Mouse (Mus musculus) central nervous system, embryonic 11.5 days (tissue): ENCODE measurements around the gene Fbxl22. TPM values are rescaled to one million over a fixed set of nuclear protein-coding genes. Genes with fewer than 3 reads are reported as not detected.

ENCODE experiments used
- polyA plus RNA-seq: library from polyadenylated mRNA; depleted of rRNA; stranded (reverse); fragments of >200 nt; gene quantifications from 2 replicates; pipeline ENCODE4 v1.2.3, GENCODE M21; 2012; rRNA removed

Gene Fbxl22
- 4.1 and 4.3 TPM in 2 replicates for polyA plus RNA-seq

DNA sequence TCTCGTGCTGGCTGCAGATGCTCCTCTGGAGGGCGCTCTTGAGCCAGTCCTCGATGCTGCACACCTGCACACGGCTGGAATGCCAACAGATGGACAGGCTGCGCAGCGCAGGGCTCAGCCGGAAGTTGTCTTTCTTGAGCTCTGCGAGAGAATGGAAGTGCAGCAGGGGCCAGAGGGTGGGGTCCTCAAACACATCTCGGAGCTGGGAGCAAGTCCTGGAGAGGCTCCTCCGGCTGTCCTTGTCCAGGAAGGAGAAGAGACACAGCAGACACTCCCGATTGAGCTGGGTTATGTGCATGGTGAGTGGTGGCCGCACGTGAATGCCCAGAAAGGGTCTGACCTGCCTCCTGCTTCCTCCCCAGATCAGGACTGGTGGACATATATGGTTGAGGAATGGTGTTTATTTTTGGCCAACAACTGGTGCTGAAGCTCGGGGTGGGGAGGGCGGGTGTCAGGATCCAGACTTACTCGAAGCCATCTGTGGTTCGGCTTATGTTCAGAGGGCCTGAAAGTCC, at the start of gene Fbxl22:
Fbxl22 (minus strand) TSS at position 338 of the 515 bp plus-strand sequence.

Other genes starting within 250 kb of the Fbxl22 start
- 39.3 and 51.2 TPM in 2 replicates for gene Herc1, start 164.1 kb downstream of the Fbxl22 start, polyA plus RNA-seq
- gene Usp3, start 78.5 kb upstream of the Fbxl22 start, polyA plus RNA-seq = 60.2 and 74.2 TPM in 2 replicates
- gene Car12, start 199.1 kb upstream of the Fbxl22 start, polyA plus RNA-seq = 0.77 and 2.2 TPM in 2 replicates